Mouse (Mus musculus) liver, adult (tissue): Measurements from ENCODE around the gene Dynlt1a.
"Not testable (repeated sequence)": the region's sequence is repeated elsewhere in the genome, so short reads cannot be mapped to it uniquely, and the experiment has no call there.

Source experiments
- GATA4 ChIP-seq: IDR thresholded peaks from 2 replicates; pipeline ENCODE4 v1.6.1; 2014; ENCODE audit warnings: mild to moderate bottlenecking, low read length; ENCODE audit not compliant: insufficient replicate concordance

The Dynlt1a gene

GRCm38 (mm10) chr17:6317339-6317985, at the start of gene Dynlt1a:
Gene Dynlt1a (minus strand): TSS chr17:6317500.
- TF ChIP-seq GATA4 = not testable (repeated sequence)

GRCm38 (mm10) chr17:6256400-6257069, 60.8 kb downstream of the Dynlt1a start, which contains the start of gene Tmem181a:
Gene Tmem181a (plus strand): TSS chr17:6256860.
- not testable (repeated sequence) for TF ChIP-seq GATA4
